Mouse (Mus musculus) liver, postnatal 0 days (tissue): Measurements from ENCODE around the gene BC003965.

Experiments
- CTCF ChIP-seq: sonication (generic); IDR thresholded peaks from 2 replicates; pipeline ENCODE4 v1.5.1; 2016; ENCODE audit warnings: antibody characterized with exemption, low read depth
- EP300 ChIP-seq: IDR thresholded peaks from 2 replicates; pipeline ENCODE4 v1.6.1; 2016; ENCODE audit warnings: antibody characterized with exemption, low read depth, mild to moderate bottlenecking

DNA sequence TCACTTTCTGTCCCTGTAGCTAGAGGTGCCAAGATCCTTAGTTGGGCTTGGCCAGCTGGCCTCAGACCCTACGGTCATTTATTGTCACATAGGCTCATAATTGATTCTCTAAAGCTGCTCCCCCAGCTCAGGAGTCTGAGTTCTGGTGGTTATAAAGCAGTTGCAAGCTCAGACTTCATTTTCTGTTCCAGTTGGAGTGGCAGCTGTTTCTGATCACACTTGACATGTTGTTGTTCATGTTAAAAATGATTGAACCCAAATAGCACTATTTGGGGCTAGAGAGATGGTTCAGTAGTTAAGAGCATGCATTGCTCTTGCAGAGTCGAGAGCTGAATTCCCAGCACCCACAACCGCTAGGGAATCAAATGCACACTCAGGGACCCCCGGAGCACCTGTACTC is 25.7 kb downstream of the BC003965 start:
- no peak for TF ChIP-seq EP300
- no peak for TF ChIP-seq CTCF
